ENCODE assay signal across 8 mouse cellular contexts in genomic region chr4:66402611-66403010, GRCm38 (mm10). TPM values are rescaled to one million over a fixed set of nuclear protein-coding genes. Genes with fewer than 3 reads are reported as not detected.
A peak's percentile ranks its signal among the peaks of the same experiment; 100 is the strongest.
DNase-seq lines count a peak whose midpoint lies in the region; ATAC-seq lines count a peak whose summit lies in the region.

No protein-coding gene starts in this region.

- H3K9ac ChIP-seq in heart, embryonic 13.5 days = peak overlapping the region; percentile 50
- no peak overlapping the region for H3K9ac ChIP-seq in stomach, embryonic 14.5 days (replicated peaks; ENCODE audit: low read depth, low read length)

- H3K36me3 ChIP-seq in heart, embryonic 13.5 days = no peaks in the 10 kb centered on the region
- no peaks in the 10 kb centered on the region for H3K36me3 ChIP-seq in stomach, embryonic 14.5 days (ENCODE audit: control insufficient read depth, insufficient read depth, low read length)

- H3K4me3 ChIP-seq in heart, embryonic 13.5 days = peak overlapping the region; percentile 78
- H3K4me3 ChIP-seq in stomach, embryonic 14.5 days (ENCODE audit: low read depth, low read length) = peak overlapping the region; percentile 63

- peaks cover 77% of the 10 kb centered on the region for H3K27me3 ChIP-seq in heart, embryonic 13.5 days (replicated peaks)
- H3K27me3 ChIP-seq in stomach, embryonic 14.5 days (ENCODE audit: control insufficient read depth, insufficient read depth, low read length) = 0 out of 2 replicates have a peak, but pooled peaks cover 18% of the 10 kb centered on the region

- ATAC-seq in heart, embryonic 13.5 days (ENCODE audit: extremely low read depth, insufficient number of reproducible peaks, low FRiP score, low TSS enrichment) = no peak
- no peak for ATAC-seq in stomach, embryonic 14.5 days (ENCODE audit: insufficient number of reproducible peaks, insufficient read depth, low FRiP score, low read depth)

- H3K4me1 ChIP-seq in heart, embryonic 13.5 days = peaks cover 14% of the 10 kb centered on the region
- 0 out of 2 replicates have a peak, but pooled peaks cover 5% of the 10 kb centered on the region for H3K4me1 ChIP-seq in stomach, embryonic 14.5 days (ENCODE audit: control insufficient read depth, insufficient read depth, low read length)

- no peaks in the 10 kb centered on the region for H3K9me3 ChIP-seq in heart, embryonic 13.5 days
- no peaks in the 10 kb centered on the region for H3K9me3 ChIP-seq in stomach, embryonic 14.5 days (ENCODE audit: control insufficient read depth, low read depth, low read length)

- H3K4me2 ChIP-seq in heart, embryonic 13.5 days = peak overlapping the region; percentile 99
- peak overlapping the region; percentile 86 for H3K4me2 ChIP-seq in stomach, embryonic 14.5 days (replicated peaks; ENCODE audit: low read depth, low read length)

- no peak overlapping the region for H3K27ac ChIP-seq in heart, embryonic 13.5 days (replicated peaks)
- H3K27ac ChIP-seq in stomach, embryonic 14.5 days (ENCODE audit: low read length) = no peak overlapping the region

- peak; percentile 6 for DNase-seq in kidney, adult 18-20 months
- no peak for DNase-seq in kidney, adult 11 months
- peak; percentile 92 to 94 for DNase-seq in cerebellum, postnatal 25 days
- DNase-seq in layer of hippocampus, postnatal 14 days (ENCODE audit: low spot score in 2 of 2) = peak; percentile 34 to 43
- DNase-seq in lung, postnatal 36 days = peak; percentile 12
- DNase-seq in thymus, adult 18-20 months = no peak

- 1% methylated on average over 24 of the region's 24 CpGs for WGBS in heart, embryonic 13.5 days
- WGBS in stomach, embryonic 14.5 days = 1% methylated on average over 24 of the region's 24 CpGs

RNA-seq across cellular contexts. Expression of gene Astn2, which starts 1.8 kb away (rescaled TPM):
- polyA plus RNA-seq in heart, embryonic 13.5 days (2015; fragmentation: Nextera tagmentation; extraction: Ambion mirVana) = 0.22 and 0.24 TPM in 2 replicates
- total RNA-seq in layer of hippocampus, postnatal 14 days (2021) = 10 to 100 TPM; 22.1 to 26.8 TPM
- 0.59 and 0.64 TPM in 2 replicates for polyA plus RNA-seq in stomach, embryonic 14.5 days (2014; fragmentation: Nextera tagmentation; extraction: Ambion mirVana)

Comparison
In these comparisons a context has a peak if more than half of its experiments do, and no peak if none do; other contexts are left out.
1. DNase-seq: peak in kidney, adult 18-20 months (single experiment), cerebellum, postnatal 25 days (2 of 2), layer of hippocampus, postnatal 14 days (2 of 2) and lung, postnatal 36 days (single experiment); none in kidney, adult 11 months (single experiment) and thymus, adult 18-20 months (0 of 2).